Mouse (Mus musculus): ENCODE data around the gene Mdm2. TPM values are rescaled to one million over a fixed set of nuclear protein-coding genes. Genes with fewer than 3 reads are reported as not detected.
"Not testable (repeated sequence)": the region's sequence is repeated elsewhere in the genome, so short reads cannot be mapped to it uniquely, and the experiment has no call there.

Mdm2 gene
- polyA plus RNA-seq, 1 experiment from 2014 or later: 56.0 TPM

DNA sequence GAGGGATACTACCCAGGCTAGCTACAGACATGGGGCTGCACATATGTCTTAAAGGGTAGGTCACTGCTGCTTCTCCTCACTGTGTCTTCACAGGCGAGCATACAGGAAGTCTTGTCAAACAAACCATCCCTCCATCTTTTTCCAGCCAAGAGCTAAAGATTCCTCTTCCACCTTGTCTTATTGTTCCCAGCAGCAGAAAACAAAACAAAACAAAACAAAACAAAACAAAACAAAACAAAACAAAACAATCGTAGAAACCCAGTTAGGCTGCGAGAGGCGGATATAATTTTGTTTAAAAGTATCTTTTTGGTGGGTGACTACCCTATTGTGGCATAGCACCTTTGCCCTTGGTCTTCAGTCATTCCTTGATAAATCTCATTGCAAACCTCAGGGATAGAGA, 32.1 kb upstream of the Mdm2 start:
- Histone ChIP-seq H3K27me3 (replicated peaks; ENCODE audit: control insufficient read depth, insufficient read depth, low read length) (no peaks in the 10 kb centered on the region), H3K4me1 (replicated peaks; ENCODE audit: control insufficient read depth, insufficient read depth, low read length) (peaks cover 7% of the 10 kb centered on the region; the same call in 1 of the 2 replicates), H3K9me3 (ENCODE audit: control insufficient read depth, low read length) (no peaks in the 10 kb centered on the region), H3K36me3 (ENCODE audit: control insufficient read depth, insufficient read depth, low read length) (peaks cover 3% of the 10 kb centered on the region; the same call in 1 of the 2 replicates), H3K9ac (ENCODE audit: low read depth, low read length) (no peak overlapping the region), H3K4me2 (no peak overlapping the region), H3K27ac (ENCODE audit: low read depth, low read length) (no peak overlapping the region), H3K4me3 (ENCODE audit: low read depth, low read length) (no peak overlapping the region)
- WGBS: 88% methylated on average over 4 of the region's 4 CpGs
- no peak for ATAC-seq (replicated peaks; ENCODE audit: low FRiP score)
- DNase-seq (ENCODE audit: low spot score): no peak

DNA sequence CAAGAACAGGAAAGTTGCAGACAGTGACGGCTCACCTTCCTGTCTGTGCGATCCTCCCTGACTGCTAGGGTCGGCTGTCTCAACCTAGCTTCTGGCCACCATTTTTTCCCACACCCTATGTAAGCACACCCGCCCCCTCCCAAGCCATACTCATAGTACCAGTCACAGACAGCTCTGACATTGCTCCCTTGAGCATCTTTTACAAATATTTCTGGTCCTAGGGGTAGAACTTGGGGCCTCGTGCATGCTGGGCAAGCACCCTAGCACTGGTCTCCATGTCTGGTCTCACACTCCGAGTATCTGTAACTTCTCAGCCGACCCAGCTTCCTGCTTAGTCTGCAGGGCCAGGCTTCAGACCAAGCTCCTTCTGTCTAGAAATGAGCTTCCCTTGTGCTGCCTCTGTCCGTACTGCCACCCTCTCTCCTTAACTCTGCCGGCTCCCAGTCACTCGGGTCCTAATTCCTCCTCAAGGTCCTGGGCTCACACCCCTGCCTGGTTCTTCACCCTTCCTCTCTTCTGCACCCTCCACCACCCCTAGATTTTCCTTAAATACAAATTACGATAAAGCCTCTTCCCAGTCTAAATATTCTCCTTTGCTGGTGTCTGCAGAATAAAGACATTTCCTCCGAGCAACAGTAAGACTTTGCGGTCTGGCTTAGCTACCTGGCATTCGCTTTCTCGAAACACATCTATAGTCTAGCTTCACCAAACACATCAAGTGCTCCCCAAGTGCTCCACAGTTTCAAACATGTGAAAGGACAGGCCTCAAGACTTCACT, 31.3 kb upstream of the Mdm2 start:
- no peak overlapping the region for H3K4me2 ChIP-seq
- peaks cover 7% of the 10 kb centered on the region; the same call in 1 of the 2 replicates for H3K4me1 ChIP-seq (replicated peaks; ENCODE audit: control insufficient read depth, insufficient read depth, low read length)
- DNase-seq (ENCODE audit: low spot score) (no peak), ATAC-seq (replicated peaks; ENCODE audit: low FRiP score) (no peak)
- H3K4me3 ChIP-seq (ENCODE audit: low read depth, low read length): no peak overlapping the region
- H3K9me3 ChIP-seq (ENCODE audit: control insufficient read depth, low read length): no peaks in the 10 kb centered on the region
- WGBS: 87% methylated on average over 15 of the region's 15 CpGs
- H3K36me3 ChIP-seq (ENCODE audit: control insufficient read depth, insufficient read depth, low read length): peaks cover 3% of the 10 kb centered on the region; the same call in 1 of the 2 replicates
- no peaks in the 10 kb centered on the region for H3K27me3 ChIP-seq (replicated peaks; ENCODE audit: control insufficient read depth, insufficient read depth, low read length)
- no peak overlapping the region for H3K27ac ChIP-seq (ENCODE audit: low read depth, low read length)
- H3K9ac ChIP-seq (ENCODE audit: low read depth, low read length): no peak overlapping the region

DNA sequence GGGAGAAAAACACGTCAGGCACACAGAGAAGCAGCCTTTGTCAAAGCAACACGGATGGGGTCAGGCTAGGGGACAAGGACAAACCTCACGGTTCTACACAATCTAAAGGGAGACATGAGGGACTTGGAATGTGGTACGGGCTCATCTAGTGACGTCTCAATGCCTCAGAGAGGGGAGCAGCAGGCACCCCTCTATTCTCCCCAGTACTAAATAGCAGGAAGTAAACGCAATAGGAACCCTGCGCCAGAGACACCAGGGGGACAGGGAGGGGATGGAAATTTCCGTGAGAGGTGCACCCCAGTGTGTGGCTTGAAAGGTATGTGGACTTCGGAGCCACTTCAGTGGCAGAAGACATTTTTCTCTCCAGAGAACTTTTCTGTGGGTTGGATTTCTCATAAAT, 30.4 kb upstream of the Mdm2 start:
- peaks cover 7% of the 10 kb centered on the region; the same call in 1 of the 2 replicates for H3K4me1 ChIP-seq (replicated peaks; ENCODE audit: control insufficient read depth, insufficient read depth, low read length)
- 88% methylated on average over 9 of the region's 9 CpGs for WGBS
- H3K27ac ChIP-seq (ENCODE audit: low read depth, low read length): no peak overlapping the region
- no peak overlapping the region for H3K4me3 ChIP-seq (ENCODE audit: low read depth, low read length)
- no peak overlapping the region for H3K4me2 ChIP-seq
- ATAC-seq (replicated peaks; ENCODE audit: low FRiP score) (no peak), DNase-seq (ENCODE audit: low spot score) (no peak)
- H3K9me3 ChIP-seq (ENCODE audit: control insufficient read depth, low read length): no peaks in the 10 kb centered on the region
- no peaks in the 10 kb centered on the region for H3K27me3 ChIP-seq (replicated peaks; ENCODE audit: control insufficient read depth, insufficient read depth, low read length)
- H3K9ac ChIP-seq (ENCODE audit: low read depth, low read length): no peak overlapping the region
- H3K36me3 ChIP-seq (ENCODE audit: control insufficient read depth, insufficient read depth, low read length): peaks cover 3% of the 10 kb centered on the region; the same call in 1 of the 2 replicates

DNA sequence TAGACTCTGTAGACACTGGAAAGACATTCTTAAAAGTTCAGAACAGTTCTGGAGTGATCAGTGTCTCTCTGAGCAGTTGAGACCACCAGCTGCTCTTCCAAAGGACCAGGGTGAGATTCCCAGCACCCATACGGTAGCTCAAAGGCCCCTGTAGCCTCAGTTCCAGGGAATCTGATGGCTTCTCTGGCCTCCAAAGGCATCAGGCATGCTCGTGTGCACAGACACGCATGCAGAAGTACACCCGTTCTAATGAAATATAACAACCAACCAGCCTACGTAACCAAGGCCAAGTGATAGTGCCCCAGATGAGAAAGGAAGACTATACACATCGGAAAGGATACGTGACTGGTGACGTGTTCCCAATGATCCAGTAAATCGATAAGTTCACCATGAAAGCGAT, 29.6 kb upstream of the Mdm2 start:
- Histone ChIP-seq H3K27ac (ENCODE audit: low read depth, low read length) (no peak overlapping the region), H3K36me3 (ENCODE audit: control insufficient read depth, insufficient read depth, low read length) (peaks cover 3% of the 10 kb centered on the region; the same call in 1 of the 2 replicates), H3K27me3 (replicated peaks; ENCODE audit: control insufficient read depth, insufficient read depth, low read length) (no peaks in the 10 kb centered on the region), H3K9me3 (ENCODE audit: control insufficient read depth, low read length) (no peaks in the 10 kb centered on the region), H3K9ac (ENCODE audit: low read depth, low read length) (no peak overlapping the region), H3K4me2 (no peak overlapping the region), H3K4me3 (ENCODE audit: low read depth, low read length) (no peak overlapping the region), H3K4me1 (replicated peaks; ENCODE audit: control insufficient read depth, insufficient read depth, low read length) (peaks cover 4% of the 10 kb centered on the region; the same call in 1 of the 2 replicates)
- WGBS: 92% methylated on average over 10 of the region's 10 CpGs
- ATAC-seq (replicated peaks; ENCODE audit: low FRiP score): no peak
- DNase-seq (ENCODE audit: low spot score): no peak

DNA sequence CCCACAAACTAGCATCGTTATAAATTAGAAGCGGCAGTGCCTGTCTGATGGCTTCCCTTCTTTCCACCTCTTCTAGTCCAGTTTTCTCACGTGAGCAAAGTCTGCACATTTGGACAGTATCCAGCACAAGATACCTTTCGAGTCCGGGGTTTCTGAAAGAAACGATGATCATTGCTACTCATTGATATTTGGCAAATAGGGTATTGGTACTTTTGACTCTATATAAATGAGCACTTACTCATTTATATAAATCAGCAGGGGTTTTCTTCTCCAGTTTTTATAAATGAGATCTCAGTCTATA, 29.0 kb upstream of the Mdm2 start:
- no peaks in the 10 kb centered on the region for H3K9me3 ChIP-seq (ENCODE audit: control insufficient read depth, low read length)
- no peak overlapping the region for H3K4me2 ChIP-seq
- no peaks in the 10 kb centered on the region for H3K27me3 ChIP-seq (replicated peaks; ENCODE audit: control insufficient read depth, insufficient read depth, low read length)
- H3K27ac ChIP-seq (ENCODE audit: low read depth, low read length): no peak overlapping the region
- H3K4me1 ChIP-seq (replicated peaks; ENCODE audit: control insufficient read depth, insufficient read depth, low read length): peaks cover 3% of the 10 kb centered on the region; the same call in 1 of the 2 replicates
- no peak overlapping the region for H3K4me3 ChIP-seq (ENCODE audit: low read depth, low read length)
- no peak for DNase-seq (ENCODE audit: low spot score)
- peaks cover 3% of the 10 kb centered on the region; the same call in 1 of the 2 replicates for H3K36me3 ChIP-seq (ENCODE audit: control insufficient read depth, insufficient read depth, low read length)
- WGBS: 91% methylated on average over 6 of the region's 6 CpGs
- no peak for ATAC-seq (replicated peaks; ENCODE audit: low FRiP score)
- no peak overlapping the region for H3K9ac ChIP-seq (ENCODE audit: low read depth, low read length)

DNA sequence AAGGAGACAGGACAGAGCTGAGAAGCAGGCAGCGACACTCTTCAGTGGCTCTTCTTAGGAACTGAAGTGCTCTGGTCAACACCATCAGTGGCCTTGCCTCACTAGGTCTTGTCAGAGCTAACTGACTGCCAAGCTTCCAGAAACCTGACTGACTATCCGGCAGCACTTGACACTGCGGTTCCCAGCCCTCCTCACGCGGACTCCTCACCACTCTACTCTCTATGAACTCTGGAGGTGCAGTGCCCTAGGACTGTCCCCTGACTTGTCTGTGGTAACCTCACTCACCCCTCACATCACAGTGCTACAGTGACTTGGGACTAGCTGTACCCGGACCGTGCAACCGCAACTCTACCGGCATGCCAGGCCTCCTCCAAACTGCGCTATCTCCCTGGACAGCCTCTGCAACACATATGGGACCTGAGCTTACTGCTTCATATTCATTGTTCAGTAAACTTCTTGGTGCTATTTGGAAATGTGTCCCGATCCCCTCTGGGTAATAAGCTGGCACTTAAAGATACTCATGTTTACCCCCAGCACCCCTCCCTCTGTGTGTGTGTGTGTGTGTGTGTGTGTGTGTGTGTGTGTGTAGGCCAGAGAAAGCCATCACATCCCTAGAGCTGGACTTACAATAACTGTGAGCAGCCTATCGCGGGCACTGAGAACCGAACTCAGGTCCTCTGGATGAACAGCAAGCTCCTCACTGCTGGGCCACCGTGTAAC, 28.5 kb upstream of the Mdm2 start:
- DNase-seq (ENCODE audit: low spot score) (no peak), ATAC-seq (replicated peaks; ENCODE audit: low FRiP score) (no peak)
- Histone ChIP-seq H3K36me3 (ENCODE audit: control insufficient read depth, insufficient read depth, low read length) (peaks cover 3% of the 10 kb centered on the region; the same call in 1 of the 2 replicates), H3K9me3 (ENCODE audit: control insufficient read depth, low read length) (no peaks in the 10 kb centered on the region), H3K27ac (ENCODE audit: low read depth, low read length) (no peak overlapping the region), H3K27me3 (replicated peaks; ENCODE audit: control insufficient read depth, insufficient read depth, low read length) (no peaks in the 10 kb centered on the region), H3K4me2 (no peak overlapping the region), H3K4me1 (replicated peaks; ENCODE audit: control insufficient read depth, insufficient read depth, low read length) (peaks cover 3% of the 10 kb centered on the region; the same call in 1 of the 2 replicates), H3K4me3 (ENCODE audit: low read depth, low read length) (no peak overlapping the region), H3K9ac (ENCODE audit: low read depth, low read length) (no peak overlapping the region)
- WGBS: 94% methylated on average over 15 of the region's 15 CpGs

DNA sequence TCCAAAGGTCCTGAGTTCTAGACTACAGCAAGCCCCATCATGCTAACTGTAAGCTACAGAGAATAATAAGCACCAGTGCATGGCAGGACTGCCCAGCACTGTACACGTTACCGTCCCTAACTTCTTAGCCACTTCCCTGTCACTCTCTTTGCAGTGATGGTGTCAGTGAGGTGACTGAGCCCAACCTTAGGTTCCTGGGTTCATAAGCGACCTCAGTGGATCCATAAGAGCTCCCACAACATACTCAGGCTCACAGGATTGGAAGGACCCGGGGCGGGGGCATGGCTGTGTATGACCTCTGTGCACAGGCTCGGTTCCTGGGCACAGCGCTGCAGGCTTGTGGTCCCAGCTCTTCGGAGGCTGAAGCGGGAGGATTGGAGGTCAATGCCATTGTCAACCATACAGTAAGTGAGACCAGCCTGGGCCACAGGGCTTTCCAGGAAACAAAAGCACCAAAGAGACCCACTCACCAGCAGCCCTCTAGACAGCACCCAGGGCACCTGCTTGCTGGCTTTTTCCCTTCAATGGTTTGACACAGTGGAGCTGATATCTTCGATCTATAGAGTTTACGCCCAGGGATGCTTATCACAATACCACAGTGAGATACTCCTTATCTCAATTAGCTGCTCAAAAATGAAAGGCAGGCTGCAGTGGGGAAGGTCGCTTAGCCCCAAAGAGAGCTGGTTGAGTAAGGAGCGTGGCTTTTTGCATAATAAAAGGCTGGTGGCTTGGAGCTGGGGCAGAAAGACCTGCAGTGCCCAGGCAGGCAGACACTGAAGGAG, 27.8 kb upstream of the Mdm2 start:
- Histone ChIP-seq H3K4me2 (no peak overlapping the region), H3K9ac (ENCODE audit: low read depth, low read length) (no peak overlapping the region), H3K4me1 (replicated peaks; ENCODE audit: control insufficient read depth, insufficient read depth, low read length) (peaks cover 4% of the 10 kb centered on the region), H3K4me3 (ENCODE audit: low read depth, low read length) (no peak overlapping the region), H3K9me3 (ENCODE audit: control insufficient read depth, low read length) (no peaks in the 10 kb centered on the region), H3K27ac (ENCODE audit: low read depth, low read length) (no peak overlapping the region), H3K27me3 (replicated peaks; ENCODE audit: control insufficient read depth, insufficient read depth, low read length) (no peaks in the 10 kb centered on the region), H3K36me3 (ENCODE audit: control insufficient read depth, insufficient read depth, low read length) (peaks cover 3% of the 10 kb centered on the region; the same call in 1 of the 2 replicates)
- ATAC-seq (replicated peaks; ENCODE audit: low FRiP score) (no peak), DNase-seq (ENCODE audit: low spot score) (no peak)
- WGBS: 75% methylated on average over 13 of the region's 13 CpGs

DNA sequence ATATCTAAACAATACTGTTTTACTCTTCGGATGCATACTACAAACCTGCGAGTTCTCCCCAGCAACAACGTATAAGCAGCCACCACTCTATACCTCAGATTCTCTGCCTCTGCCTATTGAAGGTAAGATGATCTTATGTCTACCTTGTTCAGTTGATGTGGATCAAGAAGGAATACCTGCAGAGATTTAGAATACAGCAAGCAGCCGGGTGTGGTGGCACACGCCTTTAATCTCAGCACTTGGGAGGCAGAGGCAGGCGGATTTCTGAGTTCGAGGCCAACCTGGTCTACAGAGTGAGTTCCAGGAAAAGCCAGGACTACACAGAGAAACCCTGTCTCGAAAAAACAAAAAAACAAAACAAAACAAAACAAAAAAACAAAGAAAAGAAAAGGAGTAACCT, 26.9 kb upstream of the Mdm2 start:
- not testable (repeated sequence) for H3K36me3 ChIP-seq (ENCODE audit: control insufficient read depth, insufficient read depth, low read length); H3K27ac ChIP-seq (ENCODE audit: low read depth, low read length); DNase-seq (ENCODE audit: low spot score); H3K4me2 ChIP-seq; H3K9me3 ChIP-seq (ENCODE audit: control insufficient read depth, low read length); ATAC-seq (replicated peaks; ENCODE audit: low FRiP score); H3K4me3 ChIP-seq (ENCODE audit: low read depth, low read length); H3K27me3 ChIP-seq (replicated peaks; ENCODE audit: control insufficient read depth, insufficient read depth, low read length); H3K9ac ChIP-seq (ENCODE audit: low read depth, low read length)
- WGBS: 86% methylated on average over 8 of the region's 8 CpGs
- H3K4me1 ChIP-seq (replicated peaks; ENCODE audit: control insufficient read depth, insufficient read depth, low read length): peaks cover 13% of the 10 kb centered on the region
